Mouse (Mus musculus): Measurements from ENCODE around the gene Gpr149.

GRCm38 (mm10) chr3:62527593-62527992 is 77.3 kb downstream of the Gpr149 start:
- TF ChIP-seq CTCF (IDR thresholded peaks at IDR 0.05; ENCODE audit: low read depth, low read length) (no peak), POLR2A (IDR thresholded peaks at IDR 0.05; ENCODE audit: extremely low read depth, insufficient read depth, low read length) (no peak)
